Mouse (Mus musculus) adrenal gland, postnatal 0 days (tissue): ENCODE measurements around the gene Cpn1. TPM values are rescaled to one million over a fixed set of nuclear protein-coding genes. Genes with fewer than 3 reads are reported as not detected.

Experiments used
- polyA plus RNA-seq: library from polyadenylated mRNA; unstranded; fragments of >200 nt; fragmentation: Nextera tagmentation; extraction: Ambion mirVana; gene quantifications from 2 replicates; pipeline ENCODE4 v1.2.1, GENCODE M21; 2015

Cpn1 gene
- 3.7 TPM in 2 replicates for polyA plus RNA-seq

GRCm38 (mm10) chr19:43986069-43986794, at the start of gene Cpn1:
TSS of gene Cpn1 (minus strand) at chr19:43986556.

GRCm38 (mm10) chr19:44028972-44029371, 42.6 kb upstream of the Cpn1 start, which contains the start of gene Cyp2c23:
TSS of gene Cyp2c23 (minus strand) at chr19:44029208.

GRCm38 (mm10) chr19:43939769-43940689, 46.3 kb downstream of the Cpn1 start, which contains the start of gene Dnmbp:
TSS of gene Dnmbp (minus strand) at chr19:43940191.

Other genes starting within 250 kb of the Cpn1 start
- 14.9 and 23.3 TPM in 2 replicates for gene Cutc, start 233.6 kb downstream of the Cpn1 start, polyA plus RNA-seq
- 5.6 and 11.9 TPM in 2 replicates for gene Cox15, start 233.6 kb downstream of the Cpn1 start, polyA plus RNA-seq
- gene Abcc2, start 204.4 kb downstream of the Cpn1 start, polyA plus RNA-seq: 0.81 and 1.7 TPM in 2 replicates
- 8.0 and 9.1 TPM in 2 replicates for gene Dnmbp, start 46.4 kb downstream of the Cpn1 start, polyA plus RNA-seq
- 2.9 and 3.7 TPM in 2 replicates for gene Cyp2c23, start 42.7 kb upstream of the Cpn1 start, polyA plus RNA-seq
- 13.4 and 15.4 TPM in 2 replicates for gene Erlin1, start 83.2 kb upstream of the Cpn1 start, polyA plus RNA-seq
- 22.2 and 39.3 TPM in 2 replicates for gene Chuk, start 120.9 kb upstream of the Cpn1 start, polyA plus RNA-seq
- 17.1 and 28.5 TPM in 2 replicates for gene Cwf19l1, start 149.3 kb upstream of the Cpn1 start, polyA plus RNA-seq
- gene Bloc1s2, start 159.9 kb upstream of the Cpn1 start, polyA plus RNA-seq: 126 and 150 TPM in 2 replicates
- not detected in 2 replicates for gene Pkd2l1, start 205.9 kb upstream of the Cpn1 start, polyA plus RNA-seq
- 0.70 and 0.88 TPM in 2 replicates for gene Scd3, start 216.7 kb upstream of the Cpn1 start, polyA plus RNA-seq